Mouse (Mus musculus) testis, adult 2 months (tissue): ENCODE data around the gene Phka1. TPM values are rescaled to one million over a fixed set of nuclear protein-coding genes. Genes with fewer than 3 reads are reported as not detected.
A peak's percentile ranks its signal among the peaks of the same experiment; 100 is the strongest.

Experiments
- H3K27ac ChIP-seq: fragments of 200-500 bp; 2 replicates; pipeline ENCODE4 v1.5.1; 2012; ENCODE audit warnings: low read depth, low read length; ENCODE audit not compliant: control insufficient read depth, insufficient read depth
- H3K27me3 ChIP-seq: fragments of 200-500 bp; 2 replicates; pipeline ENCODE4 v1.6.1; 2012; ENCODE audit warnings: mild to moderate bottlenecking, low read length, moderate library complexity; ENCODE audit not compliant: control insufficient read depth, insufficient read depth
- H3K36me3 ChIP-seq: fragments of 200-500 bp; 2 replicates; pipeline ENCODE4 v1.6.1; 2012; ENCODE audit warnings: mild to moderate bottlenecking, low read length; ENCODE audit not compliant: control insufficient read depth, insufficient read depth
- H3K4me1 ChIP-seq: fragments of 200-500 bp; 2 replicates; pipeline ENCODE4 v1.6.1; 2012; ENCODE audit warnings: low read length; ENCODE audit not compliant: control insufficient read depth, insufficient read depth
- H3K4me3 ChIP-seq: fragments of 200-500 bp; 2 replicates; pipeline ENCODE4 v1.5.1; 2012; ENCODE audit warnings: low read depth, mild to moderate bottlenecking, low read length, moderate library complexity, mixed read lengths; ENCODE audit not compliant: control insufficient read depth
- CTCF ChIP-seq: fragments of 200-500 bp; IDR thresholded peaks from 2 replicates; pipeline ENCODE4 v1.5.1; 2012; ENCODE audit warnings: low read depth, mild to moderate bottlenecking, inconsistent platforms, low read length, moderate library complexity; ENCODE audit not compliant: control insufficient read depth, insufficient read depth, insufficient replicate concordance
- POLR2A ChIP-seq: fragments of 200-500 bp; IDR thresholded peaks from 2 replicates; pipeline ENCODE4 v1.6.1; 2012; ENCODE audit warnings: low read depth, mild to moderate bottlenecking, inconsistent platforms, low read length, moderate library complexity; ENCODE audit not compliant: control insufficient read depth
- polyA plus RNA-seq: library from polyadenylated mRNA; depleted of rRNA; stranded (reverse); fragments of >200 nt; gene quantifications from 2 replicates; pipeline ENCODE4 v1.2.3, GENCODE M21; 2012

The Phka1 gene
- polyA plus RNA-seq, 1 experiment = 3.4 TPM

- Histone ChIP-seq H3K36me3 (no peaks in the 10 kb centered on the region), H3K4me1 (no peaks in the 10 kb centered on the region), H3K4me3 (peak overlapping the region; percentile 78; the same call in 1 of the 2 replicates), H3K27ac (peak overlapping the region; percentile 36; the same call in 1 of the 2 replicates), H3K27me3 (no peaks in the 10 kb centered on the region)
- no peak for TF ChIP-seq POLR2A
- no peak for TF ChIP-seq CTCF
Measured at GRCm38 (mm10) chrX:102504179-102504578, 139.9 kb downstream of the Phka1 start.

DNA sequence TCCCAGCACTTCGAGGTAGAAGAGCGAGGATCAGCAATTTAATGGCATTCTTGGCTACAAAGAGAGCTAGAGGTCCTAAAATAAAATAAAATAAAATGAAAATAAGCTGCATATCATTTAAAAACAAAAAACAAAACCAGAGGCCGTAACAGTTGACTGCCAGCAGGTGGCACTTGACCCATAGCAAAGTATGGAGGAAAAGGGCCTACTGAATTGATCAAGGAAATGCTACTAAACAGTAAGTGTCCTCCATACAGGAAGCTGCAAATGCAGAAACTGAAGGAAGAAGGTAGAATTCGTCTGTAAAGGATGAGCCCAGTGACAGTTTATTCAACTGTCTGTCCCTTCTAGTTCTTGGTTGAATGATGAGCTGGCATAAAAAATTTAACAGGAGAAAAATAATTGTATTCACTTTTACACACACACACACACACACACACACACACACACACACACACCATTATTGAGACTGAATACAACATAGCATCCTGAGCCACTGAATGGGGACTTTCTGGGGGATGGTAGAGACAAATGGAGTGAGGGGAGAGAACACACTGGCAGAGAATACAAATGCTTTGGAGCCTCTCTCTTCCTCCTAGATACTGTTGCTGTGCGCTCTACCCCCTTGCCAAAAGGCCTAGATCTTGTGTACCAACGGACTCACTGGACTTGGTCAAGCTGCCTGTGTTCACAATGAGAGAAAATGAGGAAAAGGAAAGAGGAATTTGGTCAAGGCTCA lies 149.9 kb downstream of the Phka1 start:
- no peak for TF ChIP-seq POLR2A
- TF ChIP-seq CTCF = no peak
- H3K36me3 ChIP-seq = no peaks in the 10 kb centered on the region

DNA sequence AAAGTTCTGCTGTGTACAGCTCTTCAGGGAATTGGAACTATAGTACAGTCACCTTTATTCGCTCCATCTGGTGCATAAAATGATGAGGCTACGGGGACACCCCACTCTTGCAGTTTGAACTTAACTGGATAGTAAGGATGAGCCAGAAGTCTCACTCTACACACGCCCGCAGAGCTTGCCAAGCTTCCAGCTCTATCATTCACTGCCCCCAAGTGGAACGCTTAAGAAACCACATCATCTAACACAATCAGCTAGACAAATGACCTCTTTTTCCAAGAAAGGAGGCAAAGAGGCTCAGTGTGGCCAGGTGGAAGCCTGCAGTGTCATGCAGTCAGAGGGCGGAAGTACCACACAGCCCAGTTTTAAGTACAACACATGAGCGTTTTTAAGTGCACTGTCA lies 158.5 kb downstream of the Phka1 start:
- Histone ChIP-seq H3K27ac (no peak overlapping the region), H3K27me3 (no peaks in the 10 kb centered on the region), H3K4me1 (no peaks in the 10 kb centered on the region), H3K4me3 (no peak overlapping the region), H3K36me3 (no peaks in the 10 kb centered on the region)
- no peak for TF ChIP-seq CTCF
- no peak for TF ChIP-seq POLR2A

More for the DNA sequence above, 149.9 kb downstream of the Phka1 start:
- Histone ChIP-seq H3K4me3 (no peak overlapping the region), H3K27ac (no peak overlapping the region), H3K4me1 (no peaks in the 10 kb centered on the region), H3K27me3 (no peaks in the 10 kb centered on the region)

DNA sequence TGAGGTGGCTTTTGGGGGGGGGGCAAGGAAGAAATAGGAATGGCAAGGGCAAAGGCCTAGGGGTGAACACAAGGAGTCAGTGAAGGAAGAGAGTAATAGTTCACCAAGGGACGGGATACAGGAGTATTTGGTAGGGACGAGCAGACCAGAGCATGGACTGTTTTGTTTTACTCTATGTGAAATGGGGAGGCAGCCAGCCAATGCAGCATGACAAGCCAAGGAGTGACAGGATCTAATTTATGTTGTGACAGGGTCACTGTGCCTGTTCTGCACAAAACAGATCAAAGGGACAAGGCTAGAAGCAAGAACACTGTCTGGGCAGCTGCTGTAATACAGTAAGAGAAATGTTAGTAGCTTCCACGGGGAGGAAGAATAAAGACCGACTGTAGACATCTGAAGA lies 164.4 kb downstream of the Phka1 start:
- no peaks in the 10 kb centered on the region for H3K27me3 ChIP-seq
- TF ChIP-seq CTCF (no peak), POLR2A (no peak)
- no peaks in the 10 kb centered on the region for H3K36me3 ChIP-seq
- H3K4me3 ChIP-seq = no peak overlapping the region
- no peaks in the 10 kb centered on the region for H3K4me1 ChIP-seq
- no peak overlapping the region for H3K27ac ChIP-seq

GRCm38 (mm10) chrX:102478965-102479364 lies 165.1 kb downstream of the Phka1 start:
- Histone ChIP-seq H3K4me3 (no peak overlapping the region), H3K36me3 (no peaks in the 10 kb centered on the region), H3K27me3 (no peaks in the 10 kb centered on the region), H3K4me1 (no peaks in the 10 kb centered on the region), H3K27ac (no peak overlapping the region)
- TF ChIP-seq CTCF (no peak), POLR2A (no peak)

- Histone ChIP-seq H3K4me3 (no peak overlapping the region), H3K36me3 (no peaks in the 10 kb centered on the region), H3K4me1 (no peaks in the 10 kb centered on the region), H3K27me3 (no peaks in the 10 kb centered on the region), H3K27ac (no peak overlapping the region)
- TF ChIP-seq POLR2A (no peak), CTCF (no peak)
Measured at GRCm38 (mm10) chrX:102478481-102478880, 165.6 kb downstream of the Phka1 start.

DNA sequence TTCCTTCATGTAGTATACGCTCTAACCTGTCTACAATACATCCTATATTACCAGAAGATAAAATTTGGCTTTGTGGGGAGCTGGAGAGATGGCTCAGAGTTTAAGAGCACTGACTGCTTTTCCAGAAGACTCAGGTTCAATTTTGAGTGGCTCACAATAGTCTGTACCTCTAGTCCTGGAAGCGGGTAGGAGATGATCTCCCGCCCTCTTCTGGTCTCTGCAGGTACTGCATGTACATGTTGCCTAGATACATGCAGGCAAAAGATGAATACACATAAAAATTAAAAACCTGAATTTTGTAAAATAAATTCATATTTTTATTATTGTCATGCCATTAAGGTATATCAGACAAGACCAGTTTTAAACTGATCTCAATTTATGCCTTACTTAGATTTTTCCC lies 167.3 kb downstream of the Phka1 start:
- TF ChIP-seq POLR2A (no peak), CTCF (no peak)
- Histone ChIP-seq H3K27ac (no peak overlapping the region), H3K4me3 (no peak overlapping the region), H3K4me1 (no peaks in the 10 kb centered on the region), H3K27me3 (no peaks in the 10 kb centered on the region), H3K36me3 (no peaks in the 10 kb centered on the region)
